Mouse (Mus musculus) adipose tissue, adult 10 weeks (tissue): Measurements from ENCODE around the gene Lrrc15. TPM values are rescaled to one million over a fixed set of nuclear protein-coding genes. Genes with fewer than 3 reads are reported as not detected.

ENCODE experiments used
- polyA plus RNA-seq: library from polyadenylated mRNA; stranded (reverse); fragments of 350-450 nt; fragmentation: Illumina TruSeq; extraction: RNeasy Lipid Tissue Mini Kit (QIAGEN cat#74804); gene quantifications from one replicate; pipeline ENCODE4 v1.2.3, GENCODE M21; 2014; ENCODE audit warnings: low read depth, low replicate concordance

The Lrrc15 gene
- 0.07 TPM for polyA plus RNA-seq

DNA sequence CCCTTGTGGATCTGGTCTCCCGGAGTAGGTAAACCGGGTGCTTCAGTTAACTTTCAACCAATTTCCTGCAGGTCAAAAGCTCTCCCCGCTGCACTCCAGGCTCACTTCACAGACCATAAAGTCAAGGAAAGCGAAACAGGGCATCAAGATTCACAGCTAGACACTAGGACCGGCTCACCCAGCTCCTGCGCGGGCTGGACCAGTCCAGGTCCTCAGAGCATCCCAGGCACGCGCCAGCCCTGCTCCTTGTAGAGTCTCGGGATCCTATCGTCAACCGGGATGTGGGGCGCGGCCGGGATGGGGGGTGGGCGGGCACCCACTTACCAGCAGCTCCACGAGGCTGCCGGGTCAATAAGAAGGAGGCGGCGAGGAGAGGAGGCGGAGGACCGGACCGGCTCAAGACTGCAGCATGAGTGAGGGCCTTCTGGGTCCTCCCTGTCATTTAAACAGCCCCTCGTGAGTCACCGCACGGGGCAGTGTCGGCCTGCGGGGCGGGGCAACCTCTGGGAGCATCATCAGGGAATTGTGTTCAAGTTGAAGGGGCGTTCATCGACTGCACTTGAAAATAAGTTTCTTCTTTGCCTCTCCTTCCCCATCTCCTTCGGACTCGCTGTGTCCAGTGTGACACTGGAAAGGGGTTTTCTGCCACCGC lies at the start of gene Lrrc15:
TSS of gene Lrrc15 (minus strand) at position 413 of the 652 bp plus-strand sequence.

GRCm38 (mm10) chr16:30310647-30311046 lies 27.6 kb upstream of the Lrrc15 start, which contains the start of gene Gp5:
Gp5 (minus strand) TSS chr16:30310779.

GRCm38 (mm10) chr16:30267359-30267758 lies 15.7 kb downstream of the Lrrc15 start, which contains the start of gene Cpn2:
Cpn2 (minus strand) TSS chr16:30267499.

Other genes starting within 250 kb of the Lrrc15 start
- gene Hes1, start 218.9 kb downstream of the Lrrc15 start, polyA plus RNA-seq, result 21.7 TPM
- not detected for gene Cpn2, start 15.8 kb downstream of the Lrrc15 start, polyA plus RNA-seq
- gene Gp5, start 27.5 kb upstream of the Lrrc15 start, polyA plus RNA-seq, result 0.17 TPM
- gene Atp13a3, start 122.7 kb upstream of the Lrrc15 start, polyA plus RNA-seq, result 23.1 TPM